Mouse (Mus musculus): ENCODE data around the gene Zfp777. TPM values are rescaled to one million over a fixed set of nuclear protein-coding genes. Genes with fewer than 3 reads are reported as not detected.
A peak's percentile ranks its signal among the peaks of the same experiment; 100 is the strongest.

Gene Zfp777
- polyA plus RNA-seq, 1 experiment = 19.7 TPM

DNA sequence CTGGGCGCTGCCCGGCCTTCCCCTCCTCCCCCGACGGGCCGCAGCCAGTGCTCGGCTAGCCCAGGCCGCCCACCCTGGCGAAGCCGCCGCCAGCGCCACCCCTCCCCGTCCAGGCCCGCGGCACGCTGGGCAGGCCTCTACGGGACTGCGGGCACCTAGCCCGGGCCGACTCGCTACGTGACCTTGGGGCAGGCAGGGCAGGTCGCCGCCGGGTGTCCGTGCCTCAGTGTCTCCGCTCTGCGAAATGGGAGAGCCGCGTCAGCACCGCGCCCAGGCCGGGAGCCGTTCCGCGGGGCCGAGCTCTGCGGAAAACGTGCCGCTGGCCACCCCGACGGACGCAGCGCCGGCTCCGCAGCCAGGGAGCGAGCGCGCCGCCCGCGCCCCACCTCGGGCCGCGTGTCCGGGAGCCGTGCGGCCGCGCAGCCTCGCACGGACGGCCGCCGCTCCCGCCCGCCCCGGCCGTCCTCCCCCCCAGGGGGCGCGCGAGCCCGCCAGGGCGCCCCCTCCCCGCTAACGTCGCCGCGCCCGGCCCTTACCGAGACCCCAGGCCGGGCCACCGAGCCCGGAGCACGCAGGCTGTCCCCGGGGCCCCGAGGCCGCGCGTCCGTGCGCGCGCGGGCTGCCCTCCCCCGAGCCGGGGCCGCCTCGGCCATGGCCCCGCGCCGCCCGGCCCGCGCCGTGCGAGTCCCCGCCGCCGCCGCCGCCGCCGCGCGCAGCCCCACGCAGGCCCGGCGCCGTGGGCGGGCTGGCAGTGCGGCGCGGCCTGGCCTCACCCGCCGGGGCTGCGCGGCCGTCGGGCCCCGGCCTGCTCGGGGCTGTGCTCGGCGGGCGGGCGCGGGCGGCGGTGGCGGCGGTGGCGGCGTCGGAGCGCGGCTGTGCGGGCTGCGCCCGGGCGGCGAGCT is 1.0 kb downstream of the Zfp777 start:
- WGBS = 15% methylated on average over 135 of the region's 150 CpGs
- DNase-seq = peak; percentile 50
- no peak for TF ChIP-seq POLR2A (IDR thresholded peaks at IDR 0.05; ENCODE audit: borderline replicate concordance, extremely low read depth, low read depth, low read length)
- TF ChIP-seq CTCF (IDR thresholded peaks at IDR 0.05; ENCODE audit: insufficient read depth, low read length) = no peak
- 0 out of 2 replicates have a peak, but pooled peaks cover 2% of the 10 kb centered on the region for H3K4me1 ChIP-seq (ENCODE audit: control insufficient read depth, insufficient read depth, low read length)
- H3K4me3 ChIP-seq (replicated peaks; ENCODE audit: extremely low read depth, low read depth, low read length) = peak overlapping the region; percentile 70

DNA sequence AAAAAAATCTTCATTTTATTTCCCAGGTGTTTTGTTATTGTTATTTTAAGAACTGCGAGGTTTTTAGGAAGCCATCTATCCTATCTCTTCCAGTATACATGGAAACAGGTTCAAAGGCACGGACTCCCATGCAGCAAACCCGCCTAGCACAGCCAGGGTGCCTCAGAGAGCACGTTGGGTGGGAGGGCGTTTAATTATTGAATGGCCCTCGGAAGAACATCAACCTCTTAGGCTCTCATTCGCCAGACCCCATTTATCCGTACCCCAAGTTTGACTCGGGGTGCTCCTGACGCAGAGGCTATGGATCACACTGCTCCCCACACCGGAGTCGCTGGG is 1.6 kb downstream of the Zfp777 start:
- 8% methylated on average over 12 of the region's 12 CpGs for WGBS
- H3K4me1 ChIP-seq (ENCODE audit: control insufficient read depth, insufficient read depth, low read length) = peaks cover 2% of the 10 kb centered on the region; the same call in 1 of the 2 replicates
- peak overlapping the region; percentile 56 for H3K4me3 ChIP-seq (replicated peaks; ENCODE audit: extremely low read depth, low read depth, low read length)
- DNase-seq = no peak
- TF ChIP-seq POLR2A (IDR thresholded peaks at IDR 0.05; ENCODE audit: borderline replicate concordance, extremely low read depth, low read depth, low read length) (no peak), CTCF (IDR thresholded peaks at IDR 0.05; ENCODE audit: insufficient read depth, low read length) (no peak)

DNA sequence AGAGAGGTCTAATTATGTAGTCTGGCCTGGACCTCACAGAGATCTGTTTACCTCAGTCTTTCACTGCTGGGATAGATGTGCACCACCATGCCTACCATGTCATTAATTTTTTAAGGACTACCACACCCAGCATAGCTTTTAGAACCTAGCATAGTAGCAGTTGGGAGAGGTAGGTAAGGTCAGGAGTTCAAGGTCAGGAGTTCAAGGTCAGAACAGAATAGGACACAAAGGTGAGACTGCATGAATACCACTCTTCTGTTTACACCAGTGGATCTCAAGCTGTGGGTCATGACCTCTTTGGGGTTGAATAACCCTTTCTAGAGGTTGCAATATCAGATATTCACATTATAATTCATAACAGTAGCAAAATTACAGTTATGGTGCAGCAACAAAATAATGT is 16.1 kb downstream of the Zfp777 start:
- H3K4me1 ChIP-seq (ENCODE audit: control insufficient read depth, insufficient read depth, low read length) = no peaks in the 10 kb centered on the region
- H3K4me3 ChIP-seq (replicated peaks; ENCODE audit: extremely low read depth, low read depth, low read length) = no peak overlapping the region
- DNase-seq = no peak
- no peak for TF ChIP-seq CTCF (IDR thresholded peaks at IDR 0.05; ENCODE audit: insufficient read depth, low read length)
- TF ChIP-seq POLR2A (IDR thresholded peaks at IDR 0.05; ENCODE audit: borderline replicate concordance, extremely low read depth, low read depth, low read length) = no peak

DNA sequence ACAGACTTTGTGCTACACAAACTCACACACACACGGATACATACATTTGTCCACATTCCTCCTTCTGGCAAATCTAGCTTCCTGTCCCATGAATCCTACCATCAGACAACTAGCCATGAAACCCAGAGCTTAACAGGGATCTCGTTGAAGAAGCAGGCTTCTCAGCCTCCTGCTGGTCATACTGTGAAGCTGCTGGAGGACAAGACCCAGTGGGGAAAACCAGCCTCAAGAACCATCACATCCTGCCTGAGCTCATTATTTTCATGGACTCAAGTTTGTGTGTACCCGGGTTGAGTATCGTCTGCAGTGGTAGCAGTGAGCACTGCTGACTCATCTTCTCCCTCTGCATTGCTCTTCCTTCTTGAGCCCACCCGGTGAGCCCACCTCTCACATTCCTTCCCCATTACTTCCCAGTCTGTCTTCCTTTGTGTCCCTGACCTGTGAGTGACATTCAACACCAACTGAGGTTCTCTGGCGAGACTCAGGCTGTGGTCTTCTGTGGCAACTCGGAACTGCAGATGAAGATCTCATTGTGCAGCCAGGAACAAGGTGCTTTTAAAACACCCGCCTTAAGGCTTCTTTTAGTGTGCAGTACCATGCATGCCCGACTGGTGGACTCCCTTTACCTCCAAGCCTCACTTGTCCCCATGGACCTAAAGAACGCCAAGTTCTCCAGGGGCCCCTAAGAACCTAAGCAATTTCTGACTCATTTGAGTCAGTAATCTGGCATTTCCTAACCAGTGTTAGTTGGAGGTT is 22.6 kb downstream of the Zfp777 start:
- Histone ChIP-seq H3K4me1 (ENCODE audit: control insufficient read depth, insufficient read depth, low read length) (peaks cover 2% of the 10 kb centered on the region; the same call in 1 of the 2 replicates), H3K4me3 (replicated peaks; ENCODE audit: extremely low read depth, low read depth, low read length) (no peak overlapping the region)
- 93% methylated on average over 10 of the region's 10 CpGs for WGBS
- no peak for DNase-seq
- TF ChIP-seq CTCF (IDR thresholded peaks at IDR 0.05; ENCODE audit: insufficient read depth, low read length) = no peak
- TF ChIP-seq POLR2A (IDR thresholded peaks at IDR 0.05; ENCODE audit: borderline replicate concordance, extremely low read depth, low read depth, low read length) = no peak

DNA sequence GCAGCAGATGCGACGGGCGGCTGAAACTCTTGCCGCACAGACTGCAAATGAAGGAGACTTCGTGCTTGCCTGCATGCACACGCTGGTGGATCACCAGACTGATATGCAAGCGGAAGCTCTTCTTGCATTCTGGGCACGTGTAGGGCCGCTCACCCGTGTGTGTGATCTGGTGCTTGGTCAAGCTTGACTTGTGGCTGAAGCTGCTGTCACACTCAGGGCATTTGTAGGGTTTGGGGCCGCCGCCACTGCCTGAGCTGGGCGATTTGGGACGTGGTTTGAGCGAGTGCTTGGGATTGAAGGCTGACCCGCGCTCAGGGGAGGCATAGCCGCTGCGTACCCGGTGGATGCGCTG is 23.7 kb downstream of the Zfp777 start:
- WGBS = 95% methylated on average over 21 of the region's 21 CpGs
- TF ChIP-seq CTCF (IDR thresholded peaks at IDR 0.05; ENCODE audit: insufficient read depth, low read length) (no peak), POLR2A (IDR thresholded peaks at IDR 0.05; ENCODE audit: borderline replicate concordance, extremely low read depth, low read depth, low read length) (no peak)
- Histone ChIP-seq H3K4me3 (replicated peaks; ENCODE audit: extremely low read depth, low read depth, low read length) (no peak overlapping the region), H3K4me1 (ENCODE audit: control insufficient read depth, insufficient read depth, low read length) (peaks cover 2% of the 10 kb centered on the region; the same call in 1 of the 2 replicates)
- DNase-seq = no peak

DNA sequence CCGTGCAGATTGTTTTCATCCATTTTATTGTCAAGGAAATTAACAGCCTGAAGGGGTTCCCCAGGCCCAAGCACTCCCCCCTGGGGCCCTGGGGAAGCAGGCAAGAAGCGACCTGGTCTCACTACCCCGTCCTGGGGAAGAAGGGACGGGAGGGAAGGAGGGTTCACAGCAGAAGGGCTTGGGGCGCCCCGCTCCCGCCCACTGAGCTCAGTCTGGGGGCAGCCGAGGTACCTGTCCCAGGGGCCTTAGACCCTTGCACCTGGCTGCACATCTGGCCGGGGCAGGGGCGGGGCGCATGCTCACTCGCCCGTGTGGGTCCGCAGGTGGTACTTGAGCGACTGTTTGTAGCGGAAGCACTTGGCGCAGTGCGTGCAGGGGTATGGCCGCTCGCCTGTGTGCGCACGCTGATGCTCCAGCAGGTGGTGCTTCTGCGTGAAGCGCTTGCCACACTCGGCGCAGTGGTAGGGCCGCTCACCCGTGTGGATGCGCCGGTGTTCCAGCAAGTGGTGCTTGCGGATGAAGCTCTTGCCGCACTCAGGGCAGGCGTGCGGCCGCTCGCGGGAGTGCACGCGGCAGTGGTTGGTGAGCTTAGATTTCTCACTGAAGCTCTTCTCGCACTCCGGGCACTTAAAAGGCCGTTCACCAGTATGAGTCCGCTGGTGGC is 24.2 kb downstream of the Zfp777 start:
- TF ChIP-seq POLR2A (IDR thresholded peaks at IDR 0.05; ENCODE audit: borderline replicate concordance, extremely low read depth, low read depth, low read length) = no peak
- no peak for TF ChIP-seq CTCF (IDR thresholded peaks at IDR 0.05; ENCODE audit: insufficient read depth, low read length)
- Histone ChIP-seq H3K4me3 (replicated peaks; ENCODE audit: extremely low read depth, low read depth, low read length) (no peak overlapping the region), H3K4me1 (ENCODE audit: control insufficient read depth, insufficient read depth, low read length) (peaks cover 2% of the 10 kb centered on the region; the same call in 1 of the 2 replicates)
- DNase-seq = no peak
- whole genome bisulfite sequencing = 95% methylated on average over 43 of the region's 43 CpGs

DNA sequence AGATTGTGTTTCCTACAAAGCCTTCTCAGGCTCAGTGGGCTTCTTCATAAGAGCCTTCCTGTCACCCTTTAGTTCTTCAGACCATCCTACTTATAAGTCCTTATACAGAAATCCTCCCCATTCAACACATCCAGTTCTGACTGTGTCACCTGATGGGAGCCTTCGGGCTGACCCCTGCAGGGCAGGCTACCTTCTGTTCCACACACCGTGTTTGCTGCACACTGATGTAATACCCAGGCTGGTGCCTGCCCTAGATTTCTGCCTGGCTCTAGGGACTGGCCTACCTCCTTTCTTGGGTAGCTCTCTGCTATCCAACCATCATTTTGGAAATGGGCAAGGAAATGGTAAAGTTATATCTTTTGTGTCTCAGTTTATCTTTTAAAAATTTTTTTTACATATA is 26.0 kb downstream of the Zfp777 start:
- H3K4me1 ChIP-seq (ENCODE audit: control insufficient read depth, insufficient read depth, low read length) = peaks cover 2% of the 10 kb centered on the region; the same call in 1 of the 2 replicates
- no peak for DNase-seq
- no peak overlapping the region for H3K4me3 ChIP-seq (replicated peaks; ENCODE audit: extremely low read depth, low read depth, low read length)
- WGBS = 71% methylated on average over 2 of the region's 2 CpGs
- TF ChIP-seq POLR2A (IDR thresholded peaks at IDR 0.05; ENCODE audit: borderline replicate concordance, extremely low read depth, low read depth, low read length) = no peak
- no peak for TF ChIP-seq CTCF (IDR thresholded peaks at IDR 0.05; ENCODE audit: insufficient read depth, low read length)

DNA sequence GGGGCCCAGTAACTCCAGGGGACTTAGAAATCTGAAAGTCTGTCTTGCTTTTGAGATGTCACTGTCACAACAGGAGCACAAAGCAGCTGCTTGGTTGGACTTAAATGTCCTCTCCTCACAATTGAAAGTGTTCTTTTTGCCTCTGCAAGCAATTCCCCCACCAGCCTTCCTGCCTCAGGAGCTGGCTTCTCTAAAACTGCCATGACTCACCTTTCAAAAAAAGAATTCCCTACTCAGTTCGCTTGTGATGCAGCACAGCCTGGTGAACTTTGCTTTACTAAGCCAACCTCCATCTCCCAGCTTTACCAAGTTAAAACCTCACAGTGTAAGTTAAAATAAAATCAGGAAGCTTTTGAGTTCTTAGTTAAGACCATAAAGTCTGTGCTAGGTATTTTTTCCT is 27.0 kb downstream of the Zfp777 start:
- no peak overlapping the region for H3K4me3 ChIP-seq (replicated peaks; ENCODE audit: extremely low read depth, low read depth, low read length)
- 74% methylated on average over 1 of the region's 1 CpGs for WGBS
- H3K4me1 ChIP-seq (ENCODE audit: control insufficient read depth, insufficient read depth, low read length) = peaks cover 2% of the 10 kb centered on the region; the same call in 1 of the 2 replicates
- no peak for TF ChIP-seq CTCF (IDR thresholded peaks at IDR 0.05; ENCODE audit: insufficient read depth, low read length)
- TF ChIP-seq POLR2A (IDR thresholded peaks at IDR 0.05; ENCODE audit: borderline replicate concordance, extremely low read depth, low read depth, low read length) = no peak
- no peak for DNase-seq

DNA sequence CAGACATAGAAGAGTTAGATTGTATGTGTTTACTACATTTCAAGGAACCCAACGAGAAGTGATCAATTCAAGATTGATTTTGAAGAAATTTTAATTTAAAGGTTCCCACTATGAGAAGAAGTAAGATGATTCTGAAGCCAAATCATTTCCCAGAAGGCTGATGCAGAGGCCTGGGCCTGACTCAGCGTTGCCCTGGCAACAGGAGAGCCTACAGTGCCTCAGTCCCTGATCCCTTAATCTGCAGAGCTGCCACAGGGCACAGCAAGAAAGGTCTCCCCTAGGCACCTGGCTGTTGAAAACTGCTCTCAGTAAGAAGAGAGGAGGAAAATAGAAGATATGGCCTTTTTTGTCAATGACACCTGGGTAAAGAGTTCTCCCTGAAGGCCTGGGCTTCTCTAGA is 28.7 kb downstream of the Zfp777 start:
- DNase-seq = no peak
- TF ChIP-seq POLR2A (IDR thresholded peaks at IDR 0.05; ENCODE audit: borderline replicate concordance, extremely low read depth, low read depth, low read length) (no peak), CTCF (IDR thresholded peaks at IDR 0.05; ENCODE audit: insufficient read depth, low read length) (no peak)
- WGBS = 91% methylated on average over 2 of the region's 2 CpGs

More for the DNA sequence above, 28.7 kb downstream of the Zfp777 start:
- H3K4me3 ChIP-seq (replicated peaks; ENCODE audit: extremely low read depth, low read depth, low read length) = no peak overlapping the region
- H3K4me1 ChIP-seq (ENCODE audit: control insufficient read depth, insufficient read depth, low read length) = peaks cover 2% of the 10 kb centered on the region; the same call in 1 of the 2 replicates

All from lung, adult 2 months (tissue).